Mouse (Mus musculus): ENCODE measurements around the gene Srp72. TPM values are rescaled to one million over a fixed set of nuclear protein-coding genes. Genes with fewer than 3 reads are reported as not detected.
"Not testable (repeated sequence)": the region's sequence is repeated elsewhere in the genome, so short reads cannot be mapped to it uniquely, and the experiment has no call there.

Srp72 gene
- total RNA-seq, 2 experiments from 2014 or later = 111 to 116 TPM

GRCm38 (mm10) chr5:76957954-76958353, 16.5 kb upstream of the Srp72 start:
- DNase-seq (ENCODE audit: low spot score in 2 of 2) = no peak
- intact Hi-C loops (cut with DNase I) = no loop called here

DNA sequence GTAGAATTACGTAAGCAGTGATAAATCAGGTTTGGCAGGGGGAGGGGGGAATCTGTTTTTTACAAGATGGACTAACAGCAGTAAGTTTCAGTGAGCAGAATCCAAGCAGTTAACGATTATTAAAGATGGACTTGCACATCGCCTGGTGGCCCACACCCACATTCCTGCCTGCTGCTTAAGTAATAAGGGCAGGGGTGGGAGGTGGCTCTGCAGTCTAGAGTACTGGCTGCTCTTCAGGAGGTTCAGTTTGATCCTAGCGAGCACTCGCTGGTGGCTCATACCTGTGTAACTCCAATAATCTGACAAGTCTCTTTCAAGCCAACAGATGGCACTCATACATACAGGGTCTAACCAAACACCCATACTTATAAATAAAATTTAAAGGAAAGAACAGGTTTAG, 14.9 kb upstream of the Srp72 start:
- intact Hi-C loops (cut with DNase I) = no loop called here
- DNase-seq (ENCODE audit: low spot score in 2 of 2) = no peak

DNA sequence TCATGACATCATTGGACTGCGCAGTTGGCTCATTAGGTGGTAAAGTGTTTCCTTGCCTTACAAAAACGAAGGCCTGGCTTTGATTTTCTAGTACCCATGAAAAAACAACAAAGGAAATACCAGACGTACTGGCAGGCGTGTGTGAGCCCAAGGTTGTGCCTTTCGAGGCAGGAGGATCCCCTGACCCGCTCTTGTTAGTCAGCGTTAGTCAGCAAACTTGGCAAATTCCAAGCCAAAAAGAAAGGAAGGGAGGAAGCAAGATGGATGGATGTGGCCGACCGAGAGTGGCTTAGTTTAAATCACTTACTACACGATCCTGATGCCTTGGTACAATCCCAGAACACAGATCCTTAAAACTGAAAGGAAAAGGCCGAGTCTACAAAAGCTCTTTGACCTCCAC, 11.9 kb upstream of the Srp72 start:
- no peak for DNase-seq (ENCODE audit: low spot score in 2 of 2)
- intact Hi-C loops (cut with DNase I) = no loop called here

DNA sequence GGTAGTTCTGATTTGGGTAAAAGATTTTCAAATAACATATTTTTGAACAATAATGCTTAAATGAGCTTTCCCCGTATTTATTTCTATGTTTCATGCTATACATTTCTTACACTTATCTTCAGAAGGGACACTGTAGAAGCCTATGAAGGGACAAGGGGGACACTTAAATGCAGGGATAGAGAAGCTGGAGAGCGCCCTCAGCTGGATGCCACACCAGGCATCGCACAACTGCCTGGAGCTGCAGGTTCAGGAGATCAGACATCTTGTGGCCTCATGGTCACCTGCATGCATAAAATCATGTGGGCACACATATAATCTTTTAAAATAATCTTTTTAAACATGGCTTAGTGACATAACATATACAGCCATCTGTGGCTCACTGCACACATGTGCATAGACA, 9.8 kb upstream of the Srp72 start:
- intact Hi-C loops (cut with DNase I) = no loop called here
- DNase-seq (ENCODE audit: low spot score in 2 of 2) = no peak

GRCm38 (mm10) chr5:76969250-76969649, 5.2 kb upstream of the Srp72 start:
- DNase-seq (ENCODE audit: low spot score in 2 of 2) = no peak
- intact Hi-C loops (cut with DNase I) = no loop called here

- DNase-seq (ENCODE audit: low spot score in 2 of 2); intact Hi-C loops (cut with DNase I): not testable (repeated sequence)
Measured at GRCm38 (mm10) chr5:76971115-76971514, 3.4 kb upstream of the Srp72 start.

- intact Hi-C loops (cut with DNase I) = no loop called here
- DNase-seq (ENCODE audit: low spot score in 2 of 2) = no peak
Measured at GRCm38 (mm10) chr5:76973488-76973887, 995 bp upstream of the Srp72 start.

GRCm38 (mm10) chr5:76974207-76974553, 303 bp upstream of the Srp72 start:
- intact Hi-C loops (cut with DNase I) = no loop called here
- no peak for DNase-seq (ENCODE audit: low spot score in 2 of 2)

DNA sequence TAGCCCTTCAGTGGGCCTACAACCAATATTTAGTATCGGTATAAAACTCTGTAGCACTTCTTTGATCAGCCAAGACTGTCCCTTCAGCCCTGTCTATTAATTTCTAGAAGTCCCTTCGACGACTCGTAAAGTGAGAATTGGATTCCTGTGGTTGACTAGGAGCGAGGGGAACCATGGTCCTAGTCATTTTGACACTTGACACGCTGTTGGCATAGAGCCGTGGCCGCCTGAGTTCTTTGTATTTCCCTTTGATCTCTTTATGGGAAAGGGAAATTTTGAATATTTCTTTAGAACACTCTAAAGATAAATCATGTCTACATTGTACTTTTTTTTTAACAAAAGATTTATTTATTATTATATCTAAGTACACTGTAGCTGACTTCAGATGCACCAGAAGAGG, 1.3 kb downstream of the Srp72 start:
- intact Hi-C loops (cut with DNase I) = no loop called here
- DNase-seq (ENCODE audit: low spot score in 2 of 2) = no peak

- no peak for DNase-seq (ENCODE audit: low spot score in 2 of 2)
- intact Hi-C loops (cut with DNase I) = loop anchor here (5.0 kb wide), 1 partner anchor 343 kb away; no protein-coding TSS in a partner anchor
Measured at GRCm38 (mm10) chr5:76984015-76984414, 9.5 kb downstream of the Srp72 start.

DNA sequence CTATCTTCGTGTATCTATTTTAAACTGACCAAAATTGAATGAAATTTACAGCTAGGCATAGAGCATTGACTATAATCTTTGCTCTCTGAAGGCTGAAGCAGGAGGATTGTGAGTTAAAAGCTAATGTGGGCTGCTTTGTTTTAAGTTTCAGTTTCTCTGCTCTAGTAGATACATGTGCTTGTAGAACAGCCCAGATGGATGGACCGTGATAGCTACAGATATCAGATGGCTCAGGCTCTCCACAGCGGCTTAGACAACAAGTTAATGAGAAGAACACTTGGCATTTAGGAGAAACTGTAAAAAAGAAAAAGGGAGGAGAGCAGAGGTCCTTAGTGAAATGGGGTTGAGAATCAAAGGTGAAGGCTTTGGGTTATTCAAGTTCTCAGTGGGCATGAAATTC, 16.3 kb downstream of the Srp72 start:
- intact Hi-C loops (cut with DNase I) = no loop called here

GRCm38 (mm10) chr5:76993174-76993814, 18.8 kb downstream of the Srp72 start:
- intact Hi-C loops (cut with DNase I) = no loop called here
- no peak for DNase-seq (ENCODE audit: low spot score in 2 of 2)

More for the DNA sequence above, 16.3 kb downstream of the Srp72 start:
- no peak for DNase-seq (ENCODE audit: low spot score in 2 of 2)

- intact Hi-C loops (cut with DNase I) = loop anchor here (5.0 kb wide), 2 partner anchors 169 to 219 kb away; no protein-coding TSS in a partner anchor
- peak; percentile 56 to 78 for DNase-seq (ENCODE audit: low spot score in 2 of 2)
Measured at GRCm38 (mm10) chr5:76998416-76998815, 23.9 kb downstream of the Srp72 start.

DNA sequence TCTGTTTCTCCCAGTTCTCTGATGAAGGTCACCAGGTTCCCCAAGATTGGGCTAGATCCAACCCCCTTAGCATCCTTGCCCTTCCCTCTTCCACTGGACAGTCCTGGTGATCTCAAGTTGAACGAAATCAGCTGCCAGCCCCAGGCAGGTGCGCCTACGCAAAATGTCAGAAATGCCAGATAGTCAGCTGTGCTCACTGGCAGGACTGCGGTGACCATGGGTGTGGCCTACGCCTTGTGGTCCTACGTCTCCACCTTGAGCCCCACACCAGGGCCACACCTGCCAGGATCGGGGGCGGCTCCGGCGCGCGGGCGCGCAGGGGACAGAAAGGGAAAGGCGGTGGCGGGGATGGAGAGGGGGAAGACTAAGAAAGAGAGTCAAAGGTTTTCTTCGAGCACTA, 26.7 kb downstream of the Srp72 start:
- DNase-seq (ENCODE audit: low spot score in 2 of 2) = no peak
- intact Hi-C loops (cut with DNase I) = no loop called here

GRCm38 (mm10) chr5:77004051-77004821, 29.8 kb downstream of the Srp72 start, which contains the start of gene Arl9:
Gene Arl9, plus strand, starts transcription at chr5:77004055.
- intact Hi-C loops (cut with DNase I) = no loop called here
- DNase-seq (ENCODE audit: low spot score in 2 of 2) = no peak

DNA sequence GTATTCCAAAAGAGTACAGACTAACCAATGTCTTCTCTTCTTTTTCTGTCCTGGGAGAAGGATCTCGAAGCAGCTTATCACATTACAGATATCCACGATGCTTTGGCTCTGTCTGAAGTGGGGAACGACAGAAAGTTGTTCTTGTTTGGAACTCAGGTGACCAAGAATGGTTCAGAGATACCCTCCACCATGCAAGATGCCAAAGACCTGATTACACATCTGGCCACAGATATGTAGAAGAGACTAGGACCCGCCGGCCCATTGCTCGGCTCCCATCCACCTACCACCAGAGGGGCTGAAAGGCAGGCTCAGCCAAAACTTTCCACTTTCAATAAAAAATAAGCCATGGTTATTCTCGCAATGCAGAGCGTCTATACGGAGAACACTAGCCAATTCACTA, 35.9 kb downstream of the Srp72 start:
- intact Hi-C loops (cut with DNase I) = no loop called here
- DNase-seq (ENCODE audit: low spot score in 2 of 2) = no peak

GRCm38 (mm10) chr5:77011082-77011481, 36.6 kb downstream of the Srp72 start:
- intact Hi-C loops (cut with DNase I) = no loop called here
- DNase-seq (ENCODE audit: low spot score in 2 of 2) = no peak

- no peak for DNase-seq (ENCODE audit: low spot score in 2 of 2)
- intact Hi-C loops (cut with DNase I) = no loop called here
Measured at GRCm38 (mm10) chr5:77013171-77013570, 38.7 kb downstream of the Srp72 start.

GRCm38 (mm10) chr5:77015544-77016482, 41.3 kb downstream of the Srp72 start, which contains the start of gene Thegl:
Gene Thegl, plus strand, starts transcription at chr5:77016023.
- DNase-seq (ENCODE audit: low spot score in 2 of 2) = peak; percentile 69 to 71
- intact Hi-C loops (cut with DNase I) = no loop called here

DNA sequence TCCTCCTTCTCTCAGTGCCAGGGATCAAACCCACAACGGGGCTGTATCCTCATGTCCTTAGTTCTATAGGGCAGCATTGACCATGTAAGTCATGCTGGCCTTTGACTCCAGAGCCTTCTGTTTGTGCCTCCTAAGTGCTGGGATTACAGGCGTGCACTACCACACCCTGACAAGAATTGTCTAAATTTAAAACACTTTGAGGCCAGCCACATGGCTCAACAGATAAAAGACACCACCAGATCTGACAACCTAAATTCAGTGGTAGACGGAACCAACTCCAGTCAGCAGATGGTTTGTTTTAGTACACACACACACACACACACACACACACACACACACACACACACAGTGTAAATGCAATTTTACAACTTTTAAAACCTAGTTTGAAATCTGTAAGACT, 53.6 kb downstream of the Srp72 start:
- no peak for DNase-seq (ENCODE audit: low spot score in 2 of 2)
- intact Hi-C loops (cut with DNase I) = no loop called here
